Mouse (Mus musculus) lung, postnatal 0 days (tissue): ENCODE measurements around the gene Krtap29-1.

Source experiments
- CTCF ChIP-seq: IDR thresholded peaks from 2 replicates; pipeline ENCODE4 v1.5.1; 2016; ENCODE audit warnings: antibody characterized with exemption, mild to moderate bottlenecking
- EP300 ChIP-seq: IDR thresholded peaks from 2 replicates; pipeline ENCODE4 v1.6.1; 2016; ENCODE audit warnings: antibody characterized with exemption, mild to moderate bottlenecking, control low read depth

GRCm38 (mm10) chr11:99948175-99948574 lies 30.7 kb downstream of the Krtap29-1 start, which contains the start of gene Krtap9-5:
- no peak for TF ChIP-seq EP300
- no peak for TF ChIP-seq CTCF
